Mouse (Mus musculus) forebrain, embryonic 11.5 days (tissue): Measurements from ENCODE around the gene Olfr1395. TPM values are rescaled to one million over a fixed set of nuclear protein-coding genes. Genes with fewer than 3 reads are reported as not detected.

ENCODE experiments used
- ATAC-seq: fragments of 200-750 bp; cut with Nextera tagmentation; replicated peaks from 2 replicates; pipeline ENCODE4 v1.8.0; 2017; ENCODE audit warnings: moderate TSS enrichment; ENCODE audit not compliant: low FRiP score
- DNase-seq: peaks from one replicate; pipeline ENCODE4 v3.0.0-alpha.2; 2017; ENCODE audit warnings: low spot score
- H3K27ac ChIP-seq: fragments of 300-500 bp; sonication (generic); 2 replicates; pipeline ENCODE4 v1.5.1; 2014; ENCODE audit warnings: low read depth, low read length
- H3K27me3 ChIP-seq: fragments of 300-500 bp; sonication (generic); 2 replicates; pipeline ENCODE4 v1.6.1; 2014; ENCODE audit warnings: mild to moderate bottlenecking, low read length, mixed read lengths; ENCODE audit not compliant: control insufficient read depth, insufficient read depth
- H3K36me3 ChIP-seq: fragments of 300-500 bp; sonication (generic); 2 replicates; pipeline ENCODE4 v1.6.1; 2014; ENCODE audit warnings: mild to moderate bottlenecking, low read length, moderate library complexity, mixed read lengths; ENCODE audit not compliant: control insufficient read depth, insufficient read depth
- H3K4me1 ChIP-seq: fragments of 300-500 bp; sonication (generic); replicated peaks from 2 replicates; pipeline ENCODE4 v1.6.1; 2014; ENCODE audit warnings: low read length, mixed read lengths; ENCODE audit not compliant: control insufficient read depth, insufficient read depth
- H3K4me2 ChIP-seq: fragments of 300-500 bp; sonication (generic); 2 replicates; pipeline ENCODE4 v1.6.1; 2014; ENCODE audit warnings: low read depth, mild to moderate bottlenecking, low read length, moderate library complexity, mixed read lengths; ENCODE audit not compliant: severe bottlenecking
- H3K4me3 ChIP-seq: fragments of 300-500 bp; sonication (generic); 2 replicates; pipeline ENCODE4 v1.5.1; 2014; ENCODE audit warnings: low read depth, low read length
- H3K9ac ChIP-seq: fragments of 300-500 bp; sonication (generic); 2 replicates; pipeline ENCODE4 v1.6.1; 2014; ENCODE audit warnings: low read length
- H3K9me3 ChIP-seq: fragments of 300-500 bp; sonication (generic); 2 replicates; pipeline ENCODE4 v1.6.1; 2016; ENCODE audit warnings: low read length, mixed read lengths; ENCODE audit not compliant: control insufficient read depth
- WGBS: fragments of 180-500 bp; shearing (Covaris S2); extraction: QIAGEN DNeasy Blood & Tissue Kit; methylation state at CpG from one replicate; pipeline ENCODE4 v1.1.7; 2014; 5-methylcytosine and 5-hydroxymethylcytosine counted together
- polyA plus RNA-seq: library from polyadenylated mRNA; unstranded; fragments of >200 nt; fragmentation: Nextera tagmentation; extraction: Ambion mirVana; gene quantifications from 2 replicates; pipeline ENCODE4 v1.2.1, GENCODE M21; 2014

Gene Olfr1395
- polyA plus RNA-seq, 1 experiment from 2014 or later = not detected

DNA sequence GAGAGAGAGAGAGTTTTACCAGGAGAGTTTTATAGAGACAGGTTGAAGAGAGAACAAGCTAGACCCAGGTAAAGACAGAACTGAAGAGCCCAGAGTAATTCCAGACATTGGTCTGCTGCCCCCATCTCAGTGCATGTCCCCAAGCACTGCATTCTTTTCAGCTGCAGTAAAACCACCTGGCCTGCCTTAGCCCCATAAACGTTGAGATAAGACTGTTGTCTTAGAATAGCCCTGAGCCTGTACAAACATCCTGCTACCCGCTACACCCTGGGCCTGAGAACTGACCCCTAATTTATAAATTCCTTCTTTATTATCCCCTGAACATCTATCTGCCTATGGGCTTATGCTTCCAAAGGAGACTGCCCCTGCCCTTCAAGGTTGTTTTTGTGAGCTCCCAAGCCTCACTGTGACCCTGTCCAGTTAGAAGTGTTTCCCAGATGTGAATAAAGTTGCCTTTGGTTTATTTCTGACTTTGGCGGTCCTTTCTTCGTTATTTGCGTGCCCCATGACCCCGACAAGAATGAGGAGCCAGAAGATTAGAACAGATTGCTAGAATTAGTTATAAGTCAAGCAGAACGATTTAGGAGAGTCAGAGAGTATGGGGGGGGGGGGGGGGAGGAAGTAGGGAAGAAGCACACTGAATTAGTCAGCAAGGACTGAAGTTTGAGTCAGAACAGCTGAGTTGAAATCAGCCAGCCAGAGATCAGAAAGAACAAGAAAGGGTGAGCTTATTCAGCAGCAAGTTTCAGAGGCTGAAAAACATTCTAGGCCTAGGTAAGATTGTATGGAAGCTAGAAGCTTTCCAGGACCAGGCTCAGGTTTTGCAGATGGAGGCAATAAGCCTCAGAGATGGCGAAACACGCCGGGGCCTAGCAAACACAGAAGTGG, 34.2 kb upstream of the Olfr1395 start:
- Histone ChIP-seq H3K36me3 (no peaks in the 10 kb centered on the region), H3K9me3 (no peaks in the 10 kb centered on the region), H3K4me1 (no peaks in the 10 kb centered on the region), H3K4me2 (no peak overlapping the region), H3K4me3 (no peak overlapping the region), H3K27ac (no peak overlapping the region), H3K27me3 (no peaks in the 10 kb centered on the region), H3K9ac (no peak overlapping the region)
- DNase-seq (no peak), ATAC-seq (no peak)
- 55% methylated on average over 10 of the region's 10 CpGs for WGBS

DNA sequence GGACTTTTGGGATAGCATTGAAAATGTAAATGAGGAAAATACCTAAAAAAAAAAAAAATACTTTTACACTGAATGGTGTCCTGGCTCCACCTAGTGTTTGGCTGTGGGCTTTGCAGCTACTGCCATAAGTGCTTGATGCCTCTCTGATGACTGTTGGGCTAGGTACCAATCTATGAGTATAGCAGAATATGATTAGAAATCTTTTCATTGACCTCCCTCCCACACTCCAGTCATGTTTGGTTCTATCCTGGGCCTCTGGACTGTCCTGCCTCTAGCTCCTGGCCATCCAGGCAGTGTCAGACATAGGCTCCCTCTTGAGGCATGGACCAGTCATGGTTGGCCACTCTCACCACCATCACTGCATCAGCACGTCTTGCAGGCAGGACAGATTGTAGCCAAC, 33.2 kb upstream of the Olfr1395 start:
- no peaks in the 10 kb centered on the region for H3K4me1 ChIP-seq
- no peak for ATAC-seq
- H3K4me2 ChIP-seq = no peak overlapping the region
- no peak overlapping the region for H3K27ac ChIP-seq
- H3K9me3 ChIP-seq = no peaks in the 10 kb centered on the region
- DNase-seq = peak; percentile 56
- H3K4me3 ChIP-seq = no peak overlapping the region
- H3K27me3 ChIP-seq = no peaks in the 10 kb centered on the region
- WGBS = 45% methylated on average over 1 of the region's 1 CpGs
- no peaks in the 10 kb centered on the region for H3K36me3 ChIP-seq
- H3K9ac ChIP-seq = no peak overlapping the region

DNA sequence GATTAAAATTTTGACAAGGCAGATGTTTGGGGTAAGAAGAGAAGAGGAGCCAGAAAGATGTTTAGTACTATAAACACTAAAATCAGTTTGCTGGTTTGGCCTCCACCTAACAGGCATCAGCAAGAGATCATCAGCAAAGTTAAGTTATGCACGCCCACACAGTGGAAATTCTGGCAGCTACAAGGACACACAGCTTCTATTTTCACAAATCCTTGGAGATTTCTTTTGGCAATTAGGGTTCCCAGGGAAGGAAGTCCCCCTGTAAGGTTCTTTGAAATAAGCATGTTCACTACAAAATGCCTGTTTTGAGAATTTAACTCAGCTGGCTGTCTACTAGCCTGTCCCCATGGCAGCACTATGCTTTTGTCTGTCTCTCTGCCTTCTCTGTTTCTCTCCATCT, 31.1 kb upstream of the Olfr1395 start:
- H3K4me2 ChIP-seq = no peak overlapping the region
- ATAC-seq (no peak), DNase-seq (no peak)
- H3K27me3 ChIP-seq = no peaks in the 10 kb centered on the region
- no peak overlapping the region for H3K4me3 ChIP-seq
- H3K36me3 ChIP-seq = no peaks in the 10 kb centered on the region
- H3K9me3 ChIP-seq = no peaks in the 10 kb centered on the region
- H3K9ac ChIP-seq = no peak overlapping the region
- H3K27ac ChIP-seq = no peak overlapping the region
- no peaks in the 10 kb centered on the region for H3K4me1 ChIP-seq
- 74% methylated on average over 1 of the region's 1 CpGs for WGBS

GRCm38 (mm10) chr11:49112624-49113219, 29.4 kb upstream of the Olfr1395 start:
- Histone ChIP-seq H3K27ac (no peak overlapping the region), H3K4me2 (no peak overlapping the region), H3K4me1 (no peaks in the 10 kb centered on the region), H3K9ac (no peak overlapping the region), H3K27me3 (no peaks in the 10 kb centered on the region), H3K36me3 (no peaks in the 10 kb centered on the region), H3K4me3 (no peak overlapping the region), H3K9me3 (no peaks in the 10 kb centered on the region)
- DNase-seq (no peak), ATAC-seq (no peak)
- 90% methylated on average over 6 of the region's 6 CpGs for WGBS

DNA sequence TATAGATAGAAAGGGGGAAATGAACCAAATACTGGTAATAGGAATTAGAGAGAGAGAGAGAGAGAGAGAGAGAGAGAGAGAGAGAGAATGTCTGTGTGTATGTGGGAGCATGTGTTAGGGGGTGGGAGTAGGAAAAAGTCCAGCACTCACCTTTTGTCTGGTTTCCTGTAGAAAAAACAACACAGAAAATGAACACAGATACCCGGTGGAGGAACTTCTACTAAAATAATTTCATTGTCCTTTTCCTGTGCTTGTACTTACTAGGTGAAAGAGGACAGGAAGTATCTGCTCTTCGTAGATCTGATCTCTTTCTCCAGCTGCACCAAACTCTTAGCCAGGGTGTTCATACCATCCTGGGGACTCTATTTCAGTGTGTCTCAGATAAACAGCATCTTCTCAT, 27.9 kb upstream of the Olfr1395 start:
- no peak for ATAC-seq
- WGBS = 78% methylated on average over 2 of the region's 2 CpGs
- Histone ChIP-seq H3K27me3 (no peaks in the 10 kb centered on the region), H3K36me3 (no peaks in the 10 kb centered on the region), H3K9ac (no peak overlapping the region), H3K4me1 (no peaks in the 10 kb centered on the region), H3K4me3 (no peak overlapping the region), H3K27ac (no peak overlapping the region), H3K9me3 (no peaks in the 10 kb centered on the region), H3K4me2 (no peak overlapping the region)
- no peak for DNase-seq

DNA sequence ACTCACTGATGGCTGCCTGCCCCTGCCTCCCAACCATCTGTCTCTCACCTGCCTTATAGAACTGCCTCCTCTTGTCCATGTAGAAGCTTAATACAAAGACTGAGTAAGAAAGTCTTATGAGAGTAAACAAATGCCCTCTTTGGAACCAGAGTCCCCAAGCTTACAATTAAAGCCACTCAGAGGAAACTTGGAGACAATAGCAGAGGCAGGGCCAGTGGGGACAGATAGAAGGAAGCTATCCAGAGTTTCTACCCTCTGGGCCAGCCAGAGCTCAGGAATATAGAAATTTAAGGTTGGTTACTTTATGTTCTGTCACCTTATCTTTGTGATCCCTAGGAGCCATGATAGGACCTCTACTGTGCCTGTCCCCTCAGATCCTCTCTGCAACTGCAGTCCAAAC, 27.3 kb upstream of the Olfr1395 start, which contains the start of gene Olfr1396:
TSS of gene Olfr1396 (minus strand) at position 101 of the 400 bp plus-strand sequence.
- Histone ChIP-seq H3K36me3 (no peaks in the 10 kb centered on the region), H3K27ac (no peak within 1 kb of the TSS), H3K27me3 (no peaks in the 10 kb centered on the region), H3K4me2 (no peak within 1 kb of the TSS), H3K9me3 (no peaks in the 10 kb centered on the region), H3K4me1 (no peaks in the 10 kb centered on the region), H3K9ac (no peak within 1 kb of the TSS), H3K4me3 (no peak within 1 kb of the TSS)
- no peak for DNase-seq
- no peak for ATAC-seq

- Histone ChIP-seq H3K4me1 (no peaks in the 10 kb centered on the region), H3K9me3 (no peaks in the 10 kb centered on the region), H3K4me2 (no peak overlapping the region), H3K36me3 (no peaks in the 10 kb centered on the region), H3K27me3 (no peaks in the 10 kb centered on the region), H3K9ac (no peak overlapping the region), H3K27ac (no peak overlapping the region), H3K4me3 (no peak overlapping the region)
- WGBS = 85% methylated on average over 3 of the region's 3 CpGs
- DNase-seq (no peak), ATAC-seq (no peak)
Observed at GRCm38 (mm10) chr11:49119635-49120034, 22.4 kb upstream of the Olfr1395 start.

GRCm38 (mm10) chr11:49124169-49124568, 17.9 kb upstream of the Olfr1395 start:
- Histone ChIP-seq H3K4me3 (no peak overlapping the region), H3K27ac (no peak overlapping the region), H3K4me1 (no peaks in the 10 kb centered on the region), H3K4me2 (no peak overlapping the region), H3K9me3 (no peaks in the 10 kb centered on the region), H3K9ac (no peak overlapping the region), H3K27me3 (no peaks in the 10 kb centered on the region), H3K36me3 (no peaks in the 10 kb centered on the region)
- WGBS = 85% methylated on average over 2 of the region's 2 CpGs
- ATAC-seq (no peak), DNase-seq (no peak)

- no peak within 1 kb of the TSS for H3K27ac ChIP-seq
- H3K9me3 ChIP-seq = no peaks in the 10 kb centered on the region
- 72% methylated on average over 1 of the region's 1 CpGs for WGBS
- H3K9ac ChIP-seq = no peak within 1 kb of the TSS
- H3K4me1 ChIP-seq = no peaks in the 10 kb centered on the region
- no peaks in the 10 kb centered on the region for H3K27me3 ChIP-seq
- ATAC-seq (no peak), DNase-seq (no peak)
- H3K4me3 ChIP-seq = no peak within 1 kb of the TSS
- no peak within 1 kb of the TSS for H3K4me2 ChIP-seq
- no peaks in the 10 kb centered on the region for H3K36me3 ChIP-seq
Observed at GRCm38 (mm10) chr11:49154077-49154476, 12.0 kb downstream of the Olfr1395 start, which contains the start of gene Olfr1394. Gene Olfr1394 (plus strand): TSS chr11:49154377.
